Mouse (Mus musculus): ENCODE measurements around the gene Ntm. TPM values are rescaled to one million over a fixed set of nuclear protein-coding genes. Genes with fewer than 3 reads are reported as not detected.

The Ntm gene
- polyA plus RNA-seq, 1 experiment, result not detected

- TF ChIP-seq CTCF (IDR thresholded peaks at IDR 0.05; ENCODE audit: control insufficient read depth, insufficient read depth, insufficient read length) (no peak), MYOG (IDR thresholded peaks at IDR 0.05; ENCODE audit: control insufficient read depth, extremely low read depth, insufficient read length) (no peak), MYOD1 (IDR thresholded peaks at IDR 0.05; ENCODE audit: control insufficient read depth, insufficient read length, low read depth) (no peak), CEBPB (IDR thresholded peaks at IDR 0.05; ENCODE audit: low read depth) (no peak), USF1 (IDR thresholded peaks at IDR 0.05; ENCODE audit: low read depth) (no peak), FOSL1 (IDR thresholded peaks at IDR 0.05; ENCODE audit: insufficient read depth, low read length, poor library complexity, severe bottlenecking) (no peak), MAX (IDR thresholded peaks at IDR 0.05) (no peak)
- Histone ChIP-seq H3K36me3 (ENCODE audit: control insufficient read depth, insufficient read depth) (no peaks in the 10 kb centered on the region), H3K27me3 (ENCODE audit: control insufficient read depth, insufficient read depth, insufficient read length) (no peaks in the 10 kb centered on the region), H3K79me2 (ENCODE audit: control insufficient read depth, insufficient read depth) (no peaks in the 10 kb centered on the region), H3K79me3 (ENCODE audit: low read depth) (no peaks in the 10 kb centered on the region), H3K4me3 (ENCODE audit: insufficient read depth, poor library complexity, severe bottlenecking) (no peak overlapping the region), H3ac (ENCODE audit: control insufficient read depth, insufficient read length, low read depth) (no peak overlapping the region)
Observed at GRCm38 (mm10) chr9:29796281-29796680, 166.7 kb downstream of the Ntm start.

- no peaks in the 10 kb centered on the region for H3K79me3 ChIP-seq (ENCODE audit: low read depth)
- TF ChIP-seq USF1 (IDR thresholded peaks at IDR 0.05; ENCODE audit: low read depth) (no peak), MYOG (IDR thresholded peaks at IDR 0.05; ENCODE audit: control insufficient read depth, extremely low read depth, insufficient read length) (no peak)
Observed at GRCm38 (mm10) chr9:29791199-29791915, 171.6 kb downstream of the Ntm start.

GRCm38 (mm10) chr9:29790017-29790416, 172.9 kb downstream of the Ntm start:
- H3K4me3 ChIP-seq (ENCODE audit: insufficient read depth, poor library complexity, severe bottlenecking), result no peak overlapping the region
- TF ChIP-seq MYOD1 (IDR thresholded peaks at IDR 0.05; ENCODE audit: control insufficient read depth, insufficient read length, low read depth), result no peak
- H3ac ChIP-seq (ENCODE audit: control insufficient read depth, insufficient read length, low read depth), result no peak overlapping the region
- no peaks in the 10 kb centered on the region for H3K27me3 ChIP-seq (ENCODE audit: control insufficient read depth, insufficient read depth, insufficient read length)
- H3K79me2 ChIP-seq (ENCODE audit: control insufficient read depth, insufficient read depth), result no peaks in the 10 kb centered on the region
- no peaks in the 10 kb centered on the region for H3K79me3 ChIP-seq (ENCODE audit: low read depth)
- H3K36me3 ChIP-seq (ENCODE audit: control insufficient read depth, insufficient read depth), result no peaks in the 10 kb centered on the region

More at GRCm38 (mm10) chr9:29791199-29791915, 171.6 kb downstream of the Ntm start:
- H3ac ChIP-seq (ENCODE audit: control insufficient read depth, insufficient read length, low read depth), result no peak overlapping the region
- H3K4me3 ChIP-seq (ENCODE audit: insufficient read depth, poor library complexity, severe bottlenecking), result no peak overlapping the region
- no peaks in the 10 kb centered on the region for H3K79me2 ChIP-seq (ENCODE audit: control insufficient read depth, insufficient read depth)
- no peaks in the 10 kb centered on the region for H3K36me3 ChIP-seq (ENCODE audit: control insufficient read depth, insufficient read depth)
- H3K27me3 ChIP-seq (ENCODE audit: control insufficient read depth, insufficient read depth, insufficient read length), result no peaks in the 10 kb centered on the region

- Histone ChIP-seq H3K79me3 (ENCODE audit: low read depth) (no peaks in the 10 kb centered on the region), H3ac (ENCODE audit: control insufficient read depth, insufficient read length, low read depth) (no peak overlapping the region), H3K36me3 (ENCODE audit: control insufficient read depth, insufficient read depth) (no peaks in the 10 kb centered on the region), H3K27me3 (ENCODE audit: control insufficient read depth, insufficient read depth, insufficient read length) (no peaks in the 10 kb centered on the region), H3K4me3 (ENCODE audit: insufficient read depth, poor library complexity, severe bottlenecking) (no peak overlapping the region), H3K79me2 (ENCODE audit: control insufficient read depth, insufficient read depth) (no peaks in the 10 kb centered on the region)
- no peak for TF ChIP-seq USF1 (IDR thresholded peaks at IDR 0.05; ENCODE audit: low read depth)
- TF ChIP-seq MAX (IDR thresholded peaks at IDR 0.05), result no peak
- no peak for TF ChIP-seq MYOG (IDR thresholded peaks at IDR 0.05; ENCODE audit: control insufficient read depth, extremely low read depth, insufficient read length)
- TF ChIP-seq CEBPB (IDR thresholded peaks at IDR 0.05; ENCODE audit: low read depth), result no peak
- no peak for TF ChIP-seq FOSL1 (IDR thresholded peaks at IDR 0.05; ENCODE audit: insufficient read depth, low read length, poor library complexity, severe bottlenecking)
- no peak for TF ChIP-seq CTCF (IDR thresholded peaks at IDR 0.05; ENCODE audit: control insufficient read depth, insufficient read depth, insufficient read length)
- TF ChIP-seq MYOD1 (IDR thresholded peaks at IDR 0.05; ENCODE audit: control insufficient read depth, insufficient read length, low read depth), result no peak
Observed at GRCm38 (mm10) chr9:29788855-29789254, 174.1 kb downstream of the Ntm start.

GRCm38 (mm10) chr9:29787408-29787807, 175.5 kb downstream of the Ntm start:
- Histone ChIP-seq H3ac (ENCODE audit: control insufficient read depth, insufficient read length, low read depth) (no peak overlapping the region), H3K79me2 (ENCODE audit: control insufficient read depth, insufficient read depth) (no peaks in the 10 kb centered on the region), H3K79me3 (ENCODE audit: low read depth) (no peaks in the 10 kb centered on the region), H3K27me3 (ENCODE audit: control insufficient read depth, insufficient read depth, insufficient read length) (no peaks in the 10 kb centered on the region), H3K36me3 (ENCODE audit: control insufficient read depth, insufficient read depth) (no peaks in the 10 kb centered on the region), H3K4me3 (ENCODE audit: insufficient read depth, poor library complexity, severe bottlenecking) (no peak overlapping the region)
- TF ChIP-seq MYOD1 (IDR thresholded peaks at IDR 0.05; ENCODE audit: control insufficient read depth, insufficient read length, low read depth) (no peak), CTCF (IDR thresholded peaks at IDR 0.05; ENCODE audit: control insufficient read depth, insufficient read depth, insufficient read length) (no peak)

GRCm38 (mm10) chr9:29782697-29783096, 180.2 kb downstream of the Ntm start:
- no peaks in the 10 kb centered on the region for H3K36me3 ChIP-seq (ENCODE audit: control insufficient read depth, insufficient read depth)

More at GRCm38 (mm10) chr9:29782697-29783096, 180.2 kb downstream of the Ntm start:
- Histone ChIP-seq H3K27me3 (ENCODE audit: control insufficient read depth, insufficient read depth, insufficient read length) (no peaks in the 10 kb centered on the region), H3K79me3 (ENCODE audit: low read depth) (no peaks in the 10 kb centered on the region), H3ac (ENCODE audit: control insufficient read depth, insufficient read length, low read depth) (no peak overlapping the region), H3K79me2 (ENCODE audit: control insufficient read depth, insufficient read depth) (no peaks in the 10 kb centered on the region), H3K4me3 (ENCODE audit: insufficient read depth, poor library complexity, severe bottlenecking) (no peak overlapping the region)
- TF ChIP-seq CTCF (IDR thresholded peaks at IDR 0.05; ENCODE audit: control insufficient read depth, insufficient read depth, insufficient read length), result no peak
- TF ChIP-seq FOSL1 (IDR thresholded peaks at IDR 0.05; ENCODE audit: insufficient read depth, low read length, poor library complexity, severe bottlenecking), result no peak
- TF ChIP-seq CEBPB (IDR thresholded peaks at IDR 0.05; ENCODE audit: low read depth), result no peak
- no peak for TF ChIP-seq USF1 (IDR thresholded peaks at IDR 0.05; ENCODE audit: low read depth)
- TF ChIP-seq MYOD1 (IDR thresholded peaks at IDR 0.05; ENCODE audit: control insufficient read depth, insufficient read length, low read depth), result no peak
- no peak for TF ChIP-seq MYOG (IDR thresholded peaks at IDR 0.05; ENCODE audit: control insufficient read depth, extremely low read depth, insufficient read length)
- no peak for TF ChIP-seq MAX (IDR thresholded peaks at IDR 0.05)

All from C2C12 (cell line).